Mouse (Mus musculus): ENCODE data around the gene Ntng2. TPM values are rescaled to one million over a fixed set of nuclear protein-coding genes. Genes with fewer than 3 reads are reported as not detected.

Gene Ntng2
- total RNA-seq, 2 experiments from 2014 or later, result 5.4 TPM; not detected in 1

DNA sequence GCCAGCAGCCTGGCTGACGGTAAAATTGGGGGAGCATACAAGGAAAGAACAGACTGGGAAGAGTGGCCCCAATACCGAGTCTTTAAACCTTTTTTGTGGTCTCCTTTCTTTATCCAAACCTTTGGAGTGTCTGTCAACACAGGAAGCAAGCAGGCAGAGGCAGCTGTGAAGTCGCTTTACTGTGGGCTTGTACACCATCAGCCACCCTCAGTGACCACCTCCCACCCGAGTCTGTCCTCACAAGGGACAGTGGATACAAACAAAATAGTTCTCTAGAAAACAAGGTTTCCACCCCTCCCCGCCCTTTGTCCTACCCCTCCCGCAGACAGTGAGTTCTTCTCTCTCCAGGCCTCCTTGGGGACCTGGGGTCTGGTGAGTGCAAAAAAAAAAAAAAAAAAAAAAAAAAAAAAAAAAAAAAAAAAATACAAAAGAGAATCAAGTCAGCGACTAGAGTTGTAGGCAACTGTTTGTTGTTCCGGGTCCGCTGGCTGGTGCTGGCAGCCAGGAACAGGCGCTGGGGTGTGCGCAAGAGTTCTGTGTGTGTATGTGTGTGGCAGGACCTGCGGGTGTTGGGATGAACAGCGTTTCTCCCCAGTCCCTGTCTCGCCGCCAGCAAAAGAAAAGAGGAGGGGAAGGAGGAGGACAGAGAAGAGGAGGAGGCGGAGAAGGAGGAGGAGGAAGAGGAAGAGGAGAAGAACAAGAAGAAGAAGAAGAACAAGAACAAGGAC is 58.8 kb downstream of the Ntng2 start:
- no peak for ATAC-seq (replicated peaks; ENCODE audit: low FRiP score, poor library complexity, severe bottlenecking)

DNA sequence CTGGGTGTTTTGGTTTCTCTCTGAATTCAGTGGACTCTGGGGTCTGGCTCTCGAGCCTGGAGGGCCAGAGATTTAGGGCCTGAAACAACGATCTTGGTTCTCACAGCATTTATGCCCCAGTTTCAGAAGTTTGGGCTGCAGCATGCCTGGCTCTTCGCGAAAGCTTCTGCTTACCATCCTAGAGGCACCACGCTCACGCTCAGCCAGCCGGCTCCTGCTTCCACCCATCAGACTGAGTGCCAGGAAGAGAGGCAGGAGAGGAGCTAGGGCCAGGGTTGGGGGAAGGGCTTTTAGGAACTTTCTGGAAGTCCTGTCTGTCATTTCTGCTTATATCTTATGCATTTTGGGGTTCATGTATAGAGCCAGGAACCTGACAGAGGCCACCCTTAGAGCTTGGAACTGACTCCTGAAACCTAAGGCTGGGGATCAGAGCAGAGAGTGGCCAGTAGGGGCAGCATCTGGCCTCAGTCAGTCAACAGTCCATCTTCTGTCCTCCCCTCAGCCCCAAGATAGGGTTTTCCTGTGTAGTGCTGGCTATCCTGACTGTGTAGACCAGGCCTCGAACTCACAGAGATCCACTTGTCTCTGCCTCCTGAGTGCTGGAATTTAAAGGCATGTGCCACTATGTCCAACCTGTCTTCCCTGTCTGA is 60.1 kb downstream of the Ntng2 start:
- no peak for ATAC-seq (replicated peaks; ENCODE audit: low FRiP score, poor library complexity, severe bottlenecking)

- ATAC-seq (replicated peaks; ENCODE audit: low FRiP score, poor library complexity, severe bottlenecking), result no peak
Measured at GRCm38 (mm10) chr2:29191216-29192215, 61.3 kb downstream of the Ntng2 start.

DNA sequence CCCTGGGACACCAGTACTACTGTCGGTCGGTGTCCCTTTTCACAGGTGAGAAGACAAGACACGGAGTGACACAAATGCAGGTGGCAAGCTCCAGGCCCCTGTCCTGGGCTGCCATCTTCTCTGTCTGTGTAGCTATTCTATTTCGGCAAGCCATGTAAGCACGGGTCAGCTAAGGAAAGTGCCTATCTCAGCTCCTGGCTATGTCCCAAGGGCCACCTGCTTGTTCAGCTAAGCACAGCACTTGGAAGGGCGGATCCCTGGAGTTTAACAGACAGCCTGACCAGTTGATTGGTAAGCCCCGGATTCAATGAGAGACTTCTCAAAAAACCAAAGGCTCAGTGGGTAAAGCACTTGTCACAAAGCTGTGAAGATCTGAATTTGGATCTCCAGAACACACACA is 62.4 kb downstream of the Ntng2 start:
- no peak for ATAC-seq (replicated peaks; ENCODE audit: low FRiP score, poor library complexity, severe bottlenecking)

GRCm38 (mm10) chr2:29186209-29186608 is 66.6 kb downstream of the Ntng2 start:
- ATAC-seq (replicated peaks; ENCODE audit: low FRiP score, poor library complexity, severe bottlenecking), result no peak

- ATAC-seq (replicated peaks; ENCODE audit: low FRiP score, poor library complexity, severe bottlenecking), result no peak
Measured at GRCm38 (mm10) chr2:29183266-29183924, 69.4 kb downstream of the Ntng2 start.

DNA sequence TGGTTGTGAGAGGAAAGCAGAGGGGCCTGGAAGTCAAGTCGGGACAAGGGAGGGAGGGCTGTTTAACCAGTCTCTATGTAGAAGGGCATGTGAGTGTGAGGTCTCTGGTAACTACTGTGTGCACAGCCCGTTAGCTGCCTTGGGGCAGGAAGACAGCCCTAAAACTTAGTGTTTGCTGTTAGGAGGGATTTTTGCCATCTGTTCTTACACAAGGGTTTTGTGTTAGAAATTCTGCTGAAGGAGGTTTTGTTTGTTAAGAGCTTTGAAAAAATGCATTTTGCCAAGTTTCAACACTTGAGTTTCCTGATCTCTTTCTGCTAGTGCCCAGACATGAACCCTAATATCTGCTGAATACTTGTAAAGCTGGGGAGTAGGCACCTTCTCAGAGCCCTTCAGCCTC is 71.7 kb downstream of the Ntng2 start:
- ATAC-seq (replicated peaks; ENCODE audit: low FRiP score, poor library complexity, severe bottlenecking), result no peak

DNA sequence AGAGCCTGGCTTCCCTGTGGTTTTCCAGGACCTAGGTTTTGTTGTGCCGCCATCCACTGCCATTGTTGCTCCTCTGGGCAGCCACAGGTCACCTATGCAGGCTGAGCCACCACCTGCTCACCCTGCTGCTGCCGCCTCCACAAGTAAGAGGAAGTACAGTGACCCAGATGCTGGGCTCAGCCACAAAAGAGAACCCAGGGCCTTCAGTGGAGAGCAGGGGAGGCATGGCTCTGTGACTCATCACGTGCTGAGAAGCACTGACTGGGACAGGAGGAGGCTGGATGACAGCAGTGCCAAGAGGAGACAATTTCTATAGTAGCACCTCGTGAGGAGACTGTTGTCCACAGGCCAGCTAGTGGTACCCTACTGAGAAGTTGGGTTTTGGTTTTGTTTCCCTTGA is 73.0 kb downstream of the Ntng2 start:
- ATAC-seq (replicated peaks; ENCODE audit: low FRiP score, poor library complexity, severe bottlenecking), result no peak

DNA sequence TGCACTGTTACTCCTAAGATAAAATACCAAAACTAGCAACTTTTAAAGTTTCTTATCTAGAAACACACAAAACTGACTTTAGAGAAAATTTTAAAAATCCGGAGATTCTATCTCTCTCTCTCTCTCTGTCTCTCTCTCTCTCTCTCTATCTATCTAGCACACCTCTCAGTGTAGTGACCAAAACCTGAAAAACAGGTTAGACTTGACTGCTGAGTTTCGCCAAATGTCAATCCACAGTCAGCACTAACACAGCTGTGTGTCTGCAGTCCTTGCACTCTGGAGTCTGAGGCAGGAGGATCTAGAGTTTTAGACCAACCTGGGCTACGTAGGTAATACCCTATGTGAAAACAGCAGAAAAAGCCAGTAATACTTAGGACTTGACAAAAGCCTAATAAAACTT is 77.9 kb downstream of the Ntng2 start:
- no peak for ATAC-seq (replicated peaks; ENCODE audit: low FRiP score, poor library complexity, severe bottlenecking)

DNA sequence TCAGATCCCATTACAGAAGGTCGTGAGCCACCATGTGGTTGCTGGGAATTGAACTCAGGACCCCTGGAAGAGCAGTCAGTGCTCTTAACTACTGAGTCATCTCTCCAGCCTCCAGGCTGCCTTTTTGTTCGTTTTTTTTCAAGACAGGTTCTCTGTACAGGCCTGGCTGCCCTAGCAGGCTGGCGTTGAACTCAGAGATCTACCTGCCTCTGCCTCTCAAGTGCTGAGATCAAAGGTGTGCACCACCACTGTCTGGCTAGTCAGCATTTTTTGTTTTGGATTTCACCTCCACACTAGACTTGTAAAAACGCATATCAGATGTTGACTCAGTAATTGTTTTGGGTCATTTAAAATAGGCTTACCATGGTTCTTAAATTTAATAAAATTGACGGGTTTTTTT is 84.7 kb downstream of the Ntng2 start:
- ATAC-seq (replicated peaks; ENCODE audit: low FRiP score, poor library complexity, severe bottlenecking), result no peak

GRCm38 (mm10) chr2:29151941-29152340 is 100.9 kb downstream of the Ntng2 start:
- no peak for ATAC-seq (replicated peaks; ENCODE audit: low FRiP score, poor library complexity, severe bottlenecking)

Other genes starting within 250 kb of the Ntng2 start
- not detected in 2 replicates for gene Cfap77, start 197.9 kb downstream of the Ntng2 start, total RNA-seq (2015; ENCODE audit: low replicate concordance)
- not detected in 2 replicates for gene Cfap77, start 197.9 kb downstream of the Ntng2 start, total RNA-seq (2017; ENCODE audit: low replicate concordance)
- 10.8 and 30.6 TPM in 2 replicates for gene Ttf1, start 192.7 kb downstream of the Ntng2 start, total RNA-seq (2015; ENCODE audit: low replicate concordance)
- gene Ttf1, start 192.7 kb downstream of the Ntng2 start, total RNA-seq (2017; ENCODE audit: low replicate concordance), result 17.8 TPM in 2 replicates
- 21.6 and 28.1 TPM in 2 replicates for gene Setx, start 128.8 kb downstream of the Ntng2 start, total RNA-seq (2015; ENCODE audit: low replicate concordance)
- gene Setx, start 128.8 kb downstream of the Ntng2 start, total RNA-seq (2017; ENCODE audit: low replicate concordance), result 44.9 and 45.2 TPM in 2 replicates
- gene Med27, start 93.8 kb upstream of the Ntng2 start, total RNA-seq (2015; ENCODE audit: low replicate concordance), result 22.3 and 23.1 TPM in 2 replicates
- 4.4 and 20.0 TPM in 2 replicates for gene Med27, start 93.8 kb upstream of the Ntng2 start, total RNA-seq (2017; ENCODE audit: low replicate concordance)

Measured in erythroid progenitor cell, adult 5-6 weeks (primary cell).